In the genomic region with DNA sequence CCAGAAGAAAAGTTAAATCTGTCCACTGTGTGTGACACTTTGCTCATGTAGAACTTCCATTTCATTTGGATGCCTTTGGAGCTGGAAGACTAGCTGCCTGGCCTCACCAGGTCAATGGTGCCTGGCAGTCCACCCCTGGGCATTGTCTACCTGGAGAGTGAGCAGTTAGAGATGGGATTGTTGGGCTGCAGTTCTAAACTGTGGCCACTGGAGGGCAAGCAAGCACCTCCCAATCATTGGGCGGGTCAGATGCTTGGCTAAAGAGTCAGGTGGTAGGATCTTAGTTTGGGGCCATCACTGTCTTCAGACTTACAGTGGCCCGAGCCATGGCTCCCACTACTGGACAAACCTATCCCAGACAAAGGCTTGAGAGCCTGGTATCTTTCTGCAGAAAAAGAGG, we compare ENCODE assay signal across 8 mouse cellular contexts. TPM values are rescaled to one million over a fixed set of nuclear protein-coding genes. Genes with fewer than 3 reads are reported as not detected.
DNase-seq lines count a peak whose midpoint lies in the region; ATAC-seq and TF ChIP-seq lines count a peak whose summit lies in the region.

No protein-coding gene starts in this region.

- no peaks in the 10 kb centered on the region for H3K36me3 ChIP-seq in forebrain, postnatal 0 days (ENCODE audit: insufficient read depth)
- H3K36me3 ChIP-seq in intestine, embryonic 14.5 days (ENCODE audit: control insufficient read depth, insufficient read depth, low read length): no peaks in the 10 kb centered on the region
- no peaks in the 10 kb centered on the region for H3K36me3 ChIP-seq in limb, embryonic 11.5 days (ENCODE audit: control insufficient read depth, insufficient read depth, low read length)
- H3K36me3 ChIP-seq in midbrain, embryonic 16.5 days (ENCODE audit: control insufficient read depth, insufficient read depth, low read length): no peaks in the 10 kb centered on the region

- no peaks in the 10 kb centered on the region for H3K9me3 ChIP-seq in forebrain, postnatal 0 days (ENCODE audit: low read length)
- H3K9me3 ChIP-seq in intestine, embryonic 14.5 days (ENCODE audit: control insufficient read depth, low read length): no peaks in the 10 kb centered on the region
- H3K9me3 ChIP-seq in limb, embryonic 11.5 days (ENCODE audit: control insufficient read depth, low read length): no peaks in the 10 kb centered on the region
- no peaks in the 10 kb centered on the region for H3K9me3 ChIP-seq in midbrain, embryonic 16.5 days (replicated peaks; ENCODE audit: control insufficient read depth, low read length, poor library complexity, severe bottlenecking)

- peaks cover 7% of the 10 kb centered on the region for H3K4me1 ChIP-seq in cerebellum, adult 2 months (ENCODE audit: control insufficient read depth, insufficient read depth, low read length)
- H3K4me1 ChIP-seq in forebrain, postnatal 0 days (ENCODE audit: insufficient read depth): no peaks in the 10 kb centered on the region
- H3K4me1 ChIP-seq in intestine, embryonic 14.5 days (replicated peaks; ENCODE audit: control insufficient read depth, insufficient read depth, low read length): peaks cover 8% of the 10 kb centered on the region; the same call in 1 of the 2 replicates
- H3K4me1 ChIP-seq in limb, embryonic 11.5 days (ENCODE audit: control insufficient read depth, insufficient read depth, low read length): no peaks in the 10 kb centered on the region
- peaks cover 5% of the 10 kb centered on the region for H3K4me1 ChIP-seq in midbrain, embryonic 16.5 days (ENCODE audit: control insufficient read depth, insufficient read depth, low read length)

- peak; percentile 89 for TF ChIP-seq CTCF in cerebellum, adult 2 months (IDR thresholded peaks at IDR 0.05; ENCODE audit: borderline replicate concordance, insufficient read depth, low read depth, low read length)
- peak; percentile 95 for TF ChIP-seq CTCF in forebrain, postnatal 0 days (IDR thresholded peaks at IDR 0.05; ENCODE audit: low read depth)

- 16% methylated on average over 2 of the region's 2 CpGs for WGBS in cerebellum, adult 2 months
- WGBS in forebrain, postnatal 0 days: 6% methylated on average over 2 of the region's 2 CpGs
- WGBS in intestine, embryonic 14.5 days: 0% methylated on average over 2 of the region's 2 CpGs
- 0% methylated on average over 2 of the region's 2 CpGs for WGBS in limb, embryonic 11.5 days
- 4% methylated on average over 2 of the region's 2 CpGs for WGBS in midbrain, embryonic 16.5 days

- peak; percentile 48 for DNase-seq in layer of hippocampus, adult 11-12 months (ENCODE audit: low spot score)
- no peak for DNase-seq in layer of hippocampus, adult 9-11 months
- peak; percentile 58 to 69 for DNase-seq in cerebellum, adult 2 months
- peak; percentile 72 for DNase-seq in forebrain, postnatal 0 days
- DNase-seq in intestine, embryonic 14.5 days (ENCODE audit: low spot score): peak; percentile 78
- DNase-seq in limb, embryonic 11.5 days (ENCODE audit: low spot score): peak; percentile 77
- DNase-seq in spleen, adult 12 weeks (ENCODE audit: low spot score): peak; percentile 12

- no peak overlapping the region for H3K9ac ChIP-seq in forebrain, postnatal 0 days
- H3K9ac ChIP-seq in intestine, embryonic 14.5 days (ENCODE audit: low read length): no peak overlapping the region
- no peak overlapping the region for H3K9ac ChIP-seq in limb, embryonic 11.5 days (ENCODE audit: low read length)
- no peak overlapping the region for H3K9ac ChIP-seq in midbrain, embryonic 16.5 days (ENCODE audit: low read depth, low read length)

- peak; percentile 63 for ATAC-seq in forebrain, postnatal 0 days
- ATAC-seq in intestine, embryonic 14.5 days (replicated peaks; ENCODE audit: low FRiP score, low TSS enrichment, low read depth): peak; percentile 51; the same call in 1 of the 2 replicates
- no peak for ATAC-seq in limb, embryonic 11.5 days (ENCODE audit: insufficient number of reproducible peaks, low FRiP score, low TSS enrichment, low read depth)
- ATAC-seq in midbrain, embryonic 16.5 days: peak; percentile 50

- no peak for TF ChIP-seq POLR2A in cerebellum, adult 2 months (IDR thresholded peaks at IDR 0.05; ENCODE audit: borderline replicate concordance, insufficient read depth, low read length)

- H3K4me3 ChIP-seq in cerebellum, adult 2 months (replicated peaks; ENCODE audit: insufficient read depth, low read depth, low read length): no peak overlapping the region
- no peak overlapping the region for H3K4me3 ChIP-seq in forebrain, postnatal 0 days (ENCODE audit: low read depth, low read length)
- H3K4me3 ChIP-seq in intestine, embryonic 14.5 days (ENCODE audit: low read depth, low read length): no peak overlapping the region
- H3K4me3 ChIP-seq in limb, embryonic 11.5 days (ENCODE audit: low read depth, low read length): no peak overlapping the region
- no peak overlapping the region for H3K4me3 ChIP-seq in midbrain, embryonic 16.5 days (ENCODE audit: low read depth, low read length)

- H3K27me3 ChIP-seq in cerebellum, adult 2 months (ENCODE audit: control insufficient read depth, insufficient read depth, low read length): no peaks in the 10 kb centered on the region
- no peaks in the 10 kb centered on the region for H3K27me3 ChIP-seq in forebrain, postnatal 0 days (ENCODE audit: insufficient read depth, low read length)
- H3K27me3 ChIP-seq in intestine, embryonic 14.5 days (replicated peaks; ENCODE audit: control insufficient read depth, insufficient read depth, low read length): 0 out of 2 replicates have a peak, but pooled peaks cover 5% of the 10 kb centered on the region
- H3K27me3 ChIP-seq in limb, embryonic 11.5 days (ENCODE audit: control insufficient read depth, insufficient read depth, low read length): no peaks in the 10 kb centered on the region
- no peaks in the 10 kb centered on the region; the same call in 1 of the 2 replicates for H3K27me3 ChIP-seq in midbrain, embryonic 16.5 days (ENCODE audit: control insufficient read depth, insufficient read depth, low read depth, low read length)

- no peak overlapping the region for H3K27ac ChIP-seq in cerebellum, adult 2 months (ENCODE audit: insufficient read depth, low read length)
- no peak overlapping the region for H3K27ac ChIP-seq in forebrain, postnatal 0 days (ENCODE audit: low read depth, low read length)
- no peak overlapping the region for H3K27ac ChIP-seq in intestine, embryonic 14.5 days (ENCODE audit: low read depth)
- no peak overlapping the region for H3K27ac ChIP-seq in limb, embryonic 11.5 days (replicated peaks; ENCODE audit: low read depth, low read length)
- no peak overlapping the region for H3K27ac ChIP-seq in midbrain, embryonic 16.5 days (ENCODE audit: low read length)

- no peak overlapping the region for H3K4me2 ChIP-seq in forebrain, postnatal 0 days (ENCODE audit: low read depth)
- H3K4me2 ChIP-seq in intestine, embryonic 14.5 days (ENCODE audit: low read length): no peak overlapping the region
- no peak overlapping the region for H3K4me2 ChIP-seq in limb, embryonic 11.5 days (ENCODE audit: low read depth, severe bottlenecking)
- H3K4me2 ChIP-seq in midbrain, embryonic 16.5 days (ENCODE audit: low read length): no peak overlapping the region

RNA-seq across cellular contexts. Expression of a gene that starts 41.8 kb away (rescaled TPM):
- polyA plus RNA-seq in cerebellum, adult 2 months (2012; rRNA removed): 0.30 and 0.79 TPM in 2 replicates
- 0.77 and 1.00 TPM in 2 replicates for total RNA-seq in forebrain, postnatal 0 days (2014; rRNA removed)
- 0.34 and 0.48 TPM in 2 replicates for polyA plus RNA-seq in forebrain, postnatal 0 days (2015; fragmentation: Nextera tagmentation; extraction: Ambion mirVana)
- polyA plus RNA-seq in intestine, embryonic 14.5 days (2014; fragmentation: Nextera tagmentation; extraction: Ambion mirVana): 4.5 and 7.0 TPM in 2 replicates
- polyA plus RNA-seq in limb, embryonic 11.5 days (2014; fragmentation: Nextera tagmentation; extraction: Ambion mirVana): 0.50 and 0.93 TPM in 2 replicates
- polyA plus RNA-seq in midbrain, embryonic 16.5 days (2015; fragmentation: Nextera tagmentation; extraction: Ambion mirVana): 0.36 and 0.68 TPM in 2 replicates
